Mouse (Mus musculus) olfactory bulb, adult 2 months (tissue): ENCODE results near the gene Aph1a.

Experiments
- CTCF ChIP-seq: fragments of 200-500 bp; IDR thresholded peaks from 2 replicates; pipeline ENCODE4 v1.5.1; 2012; ENCODE audit warnings: low read depth, mild to moderate bottlenecking, low read length, moderate library complexity; ENCODE audit not compliant: insufficient read depth
- POLR2A ChIP-seq: fragments of 200-500 bp; IDR thresholded peaks from 2 replicates; pipeline ENCODE4 v1.6.1; 2012; ENCODE audit warnings: mild to moderate bottlenecking, low read depth, low read length, moderate library complexity; ENCODE audit not compliant: insufficient read depth

GRCm38 (mm10) chr3:95855502-95856089, 38.2 kb upstream of the Aph1a start, which contains the start of gene Prpf3:
- TF ChIP-seq CTCF (no peak), POLR2A (peak; percentile 62)
